Comparison of ENCODE assay signal across 12 mouse cellular contexts in genomic region chr6:90705738-90706137, GRCm38 (mm10).
DNase-seq lines count a peak whose midpoint lies in the region; ATAC-seq and TF ChIP-seq lines count a peak whose summit lies in the region.
"Had no signal": no experiment of that assay in that cellular context is flagged by ENCODE, and none has a peak within 500 bp of the region (broad histone marks: within the 10 kb centered on the region; RNA-seq: fewer than 3 reads in every experiment).

No protein-coding gene starts in this region.

- WGBS in embryonic facial prominence, embryonic 13.5 days: 83% methylated on average over 3 of the region's 3 CpGs
- 82% methylated on average over 3 of the region's 3 CpGs for WGBS in embryonic facial prominence, embryonic 10.5 days
- WGBS in intestine, postnatal 0 days: 79% methylated on average over 3 of the region's 3 CpGs
- 87% methylated on average over 3 of the region's 3 CpGs for WGBS in intestine, embryonic 15.5 days
- 86% methylated on average over 3 of the region's 3 CpGs for WGBS in midbrain, postnatal 0 days
- 79% methylated on average over 3 of the region's 3 CpGs for WGBS in midbrain, embryonic 15.5 days
- WGBS in stomach, postnatal 0 days: 76% methylated on average over 3 of the region's 3 CpGs

- H3K9me3 ChIP-seq in embryonic facial prominence, embryonic 13.5 days: no peaks in the 10 kb centered on the region
- H3K9me3 ChIP-seq in embryonic facial prominence, embryonic 10.5 days: no peaks in the 10 kb centered on the region
- H3K9me3 ChIP-seq in intestine, postnatal 0 days (ENCODE audit: control insufficient read depth): no peaks in the 10 kb centered on the region
- no peaks in the 10 kb centered on the region for H3K9me3 ChIP-seq in intestine, embryonic 15.5 days
- H3K9me3 ChIP-seq in midbrain, postnatal 0 days (ENCODE audit: low read length): no peaks in the 10 kb centered on the region
- H3K9me3 ChIP-seq in midbrain, embryonic 15.5 days: no peaks in the 10 kb centered on the region
- H3K9me3 ChIP-seq in stomach, postnatal 0 days (ENCODE audit: control insufficient read depth, low read length): no peaks in the 10 kb centered on the region

- H3K4me1 ChIP-seq in embryonic facial prominence, embryonic 13.5 days: peaks cover 74% of the 10 kb centered on the region
- H3K4me1 ChIP-seq in embryonic facial prominence, embryonic 10.5 days: peaks cover 58% of the 10 kb centered on the region
- H3K4me1 ChIP-seq in intestine, postnatal 0 days (replicated peaks; ENCODE audit: control insufficient read depth, insufficient read depth, low read length): peaks cover 8% of the 10 kb centered on the region; the same call in 1 of the 2 replicates
- peaks cover 34% of the 10 kb centered on the region for H3K4me1 ChIP-seq in intestine, embryonic 15.5 days (replicated peaks)
- peaks cover 32% of the 10 kb centered on the region for H3K4me1 ChIP-seq in midbrain, postnatal 0 days (ENCODE audit: insufficient read depth, low read length)
- peaks cover 34% of the 10 kb centered on the region for H3K4me1 ChIP-seq in midbrain, embryonic 15.5 days
- H3K4me1 ChIP-seq in stomach, postnatal 0 days (replicated peaks; ENCODE audit: control insufficient read depth, insufficient read depth): peaks cover 41% of the 10 kb centered on the region

- peak; percentile 45; the same call in 1 of the 2 replicates for TF ChIP-seq CTCF in intestine, postnatal 0 days (IDR thresholded peaks at IDR 0.05; ENCODE audit: low read depth)
- peak; percentile 24; the same call in 1 of the 2 replicates for TF ChIP-seq CTCF in midbrain, postnatal 0 days (IDR thresholded peaks at IDR 0.05)
- TF ChIP-seq CTCF in stomach, postnatal 0 days (IDR thresholded peaks at IDR 0.05; ENCODE audit: low read depth): peak; percentile 35

- H3K36me3 ChIP-seq in embryonic facial prominence, embryonic 13.5 days: no peaks in the 10 kb centered on the region
- H3K36me3 ChIP-seq in embryonic facial prominence, embryonic 10.5 days (replicated peaks): no peaks in the 10 kb centered on the region
- no peaks in the 10 kb centered on the region for H3K36me3 ChIP-seq in intestine, postnatal 0 days (ENCODE audit: control insufficient read depth, insufficient read depth)
- no peaks in the 10 kb centered on the region for H3K36me3 ChIP-seq in intestine, embryonic 15.5 days
- no peaks in the 10 kb centered on the region for H3K36me3 ChIP-seq in midbrain, postnatal 0 days (ENCODE audit: insufficient read depth, low read length)
- H3K36me3 ChIP-seq in midbrain, embryonic 15.5 days (replicated peaks): no peaks in the 10 kb centered on the region
- H3K36me3 ChIP-seq in stomach, postnatal 0 days (ENCODE audit: control insufficient read depth, insufficient read depth, low read length): no peaks in the 10 kb centered on the region

- no peaks in the 10 kb centered on the region for H3K27me3 ChIP-seq in embryonic facial prominence, embryonic 13.5 days
- H3K27me3 ChIP-seq in embryonic facial prominence, embryonic 10.5 days (replicated peaks; ENCODE audit: low read depth, poor library complexity, severe bottlenecking): no peaks in the 10 kb centered on the region
- H3K27me3 ChIP-seq in intestine, postnatal 0 days (replicated peaks; ENCODE audit: control insufficient read depth, insufficient read depth, low read length): no peaks in the 10 kb centered on the region
- no peaks in the 10 kb centered on the region for H3K27me3 ChIP-seq in intestine, embryonic 15.5 days (replicated peaks)
- H3K27me3 ChIP-seq in midbrain, postnatal 0 days (ENCODE audit: insufficient read depth, low read length): no peaks in the 10 kb centered on the region
- no peaks in the 10 kb centered on the region for H3K27me3 ChIP-seq in midbrain, embryonic 15.5 days (replicated peaks)
- H3K27me3 ChIP-seq in stomach, postnatal 0 days (ENCODE audit: control insufficient read depth, insufficient read depth, low read length): no peaks in the 10 kb centered on the region

- H3K9ac ChIP-seq in embryonic facial prominence, embryonic 13.5 days: no peak overlapping the region
- H3K9ac ChIP-seq in intestine, postnatal 0 days (ENCODE audit: low read depth, low read length): no peak overlapping the region
- H3K9ac ChIP-seq in intestine, embryonic 15.5 days: no peak overlapping the region
- H3K9ac ChIP-seq in midbrain, postnatal 0 days (replicated peaks; ENCODE audit: low read length, poor library complexity, severe bottlenecking): no peak overlapping the region
- no peak overlapping the region for H3K9ac ChIP-seq in midbrain, embryonic 15.5 days
- H3K9ac ChIP-seq in stomach, postnatal 0 days (ENCODE audit: low read length): no peak overlapping the region

- no peak for ATAC-seq in embryonic facial prominence, embryonic 13.5 days (ENCODE audit: insufficient number of reproducible peaks, insufficient read depth, low FRiP score, low TSS enrichment, low read depth)
- ATAC-seq in intestine, postnatal 0 days: no peak
- no peak for ATAC-seq in intestine, embryonic 15.5 days
- no peak for ATAC-seq in midbrain, postnatal 0 days (ENCODE audit: low FRiP score)
- no peak for ATAC-seq in midbrain, embryonic 15.5 days (replicated peaks)
- no peak for ATAC-seq in stomach, postnatal 0 days (ENCODE audit: low FRiP score, low TSS enrichment)

- H3K4me2 ChIP-seq in embryonic facial prominence, embryonic 13.5 days: no peak overlapping the region
- H3K4me2 ChIP-seq in intestine, postnatal 0 days (replicated peaks; ENCODE audit: low read depth): no peak overlapping the region
- H3K4me2 ChIP-seq in intestine, embryonic 15.5 days (replicated peaks): no peak overlapping the region
- no peak overlapping the region for H3K4me2 ChIP-seq in midbrain, postnatal 0 days (ENCODE audit: low read depth, low read length, poor library complexity, severe bottlenecking)
- no peak overlapping the region for H3K4me2 ChIP-seq in midbrain, embryonic 15.5 days
- H3K4me2 ChIP-seq in stomach, postnatal 0 days (replicated peaks; ENCODE audit: low read depth): no peak overlapping the region

- DNase-seq in embryonic facial prominence, embryonic 10.5 days (ENCODE audit: low spot score): no peak
- DNase-seq in midbrain, postnatal 0 days (ENCODE audit: low spot score): no peak
- no peak for DNase-seq in stomach, postnatal 0 days (ENCODE audit: low spot score)
- no peak for DNase-seq in right cerebral cortex, postnatal 4 days
- DNase-seq: B cell, adult 2 months; kidney, adult 8-10 months; layer of hippocampus, postnatal 36 days had no signal

- peak overlapping the region; percentile 90 for H3K27ac ChIP-seq in embryonic facial prominence, embryonic 13.5 days
- no peak overlapping the region for H3K27ac ChIP-seq in embryonic facial prominence, embryonic 10.5 days (replicated peaks)
- H3K27ac ChIP-seq in intestine, postnatal 0 days (ENCODE audit: low read depth, low read length): no peak overlapping the region
- no peak overlapping the region for H3K27ac ChIP-seq in intestine, embryonic 15.5 days
- H3K27ac ChIP-seq in midbrain, postnatal 0 days (ENCODE audit: low read depth, low read length): no peak overlapping the region
- no peak overlapping the region for H3K27ac ChIP-seq in midbrain, embryonic 15.5 days
- H3K27ac ChIP-seq in stomach, postnatal 0 days (replicated peaks): no peak overlapping the region
- H3K27ac ChIP-seq: macrophage had no signal

- TF ChIP-seq EP300 in stomach, postnatal 0 days (optimal IDR thresholded peaks at IDR 0.05): no peak

- H3K4me3 ChIP-seq in embryonic facial prominence, embryonic 13.5 days: no peak overlapping the region
- no peak overlapping the region for H3K4me3 ChIP-seq in embryonic facial prominence, embryonic 10.5 days
- no peak overlapping the region for H3K4me3 ChIP-seq in intestine, postnatal 0 days (ENCODE audit: low read depth, low read length)
- no peak overlapping the region for H3K4me3 ChIP-seq in intestine, embryonic 15.5 days (replicated peaks)
- no peak overlapping the region for H3K4me3 ChIP-seq in midbrain, postnatal 0 days (ENCODE audit: low read depth, low read length)
- no peak overlapping the region for H3K4me3 ChIP-seq in midbrain, embryonic 15.5 days
- H3K4me3 ChIP-seq in stomach, postnatal 0 days (ENCODE audit: low read depth, low read length): no peak overlapping the region
